Mouse (Mus musculus) splenic B cell, adult 2 months (primary cell): Measurements from ENCODE around the gene Kcnk5.

ENCODE experiments used
- DNase-seq: peaks from one replicate; pipeline ENCODE4 v3.0.0-alpha.2; 2011; ENCODE audit warnings: low read depth, low spot score
- H3K27me3 ChIP-seq: 2 replicates; pipeline ENCODE4 v1.6.1; 2012; ENCODE audit warnings: mild to moderate bottlenecking, low read length, moderate library complexity, mixed read lengths; ENCODE audit not compliant: control insufficient read depth, poor library complexity, insufficient read depth, severe bottlenecking
- H3K36me3 ChIP-seq: 2 replicates; pipeline ENCODE4 v1.6.1; 2012; ENCODE audit warnings: mild to moderate bottlenecking, low read length, moderate library complexity, mixed read lengths; ENCODE audit not compliant: control insufficient read depth, poor library complexity, insufficient read depth, severe bottlenecking

Kcnk5 gene

DNA sequence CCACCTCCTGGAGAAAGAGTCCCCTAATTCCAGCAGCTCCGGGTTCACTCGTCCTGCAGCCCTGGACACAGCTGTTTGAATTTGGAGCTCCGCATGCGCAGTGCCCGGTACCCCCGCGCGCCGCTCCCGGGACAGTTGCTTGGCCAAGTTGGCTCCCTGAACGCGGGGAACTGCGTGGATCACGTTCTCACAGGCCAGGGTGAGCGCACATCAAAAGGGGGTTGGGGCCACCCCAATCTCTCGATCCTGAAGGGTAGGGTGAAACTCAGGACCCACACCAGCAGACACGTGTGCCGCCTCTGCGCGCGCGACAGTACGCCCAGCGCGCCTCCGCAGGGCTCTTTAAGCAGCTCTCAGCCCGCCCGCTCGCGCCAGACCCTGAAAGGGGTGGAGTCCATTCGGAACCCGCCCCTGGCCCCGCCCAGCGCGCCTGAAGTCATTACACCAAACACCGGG lies at the start of gene Kcnk5:
Kcnk5 (minus strand) TSS at position 344 of the 456 bp plus-strand sequence.
- no peaks in the 10 kb centered on the region for H3K36me3 ChIP-seq
- H3K27me3 ChIP-seq, result no peaks in the 10 kb centered on the region
- DNase-seq, result peak; percentile 90

DNA sequence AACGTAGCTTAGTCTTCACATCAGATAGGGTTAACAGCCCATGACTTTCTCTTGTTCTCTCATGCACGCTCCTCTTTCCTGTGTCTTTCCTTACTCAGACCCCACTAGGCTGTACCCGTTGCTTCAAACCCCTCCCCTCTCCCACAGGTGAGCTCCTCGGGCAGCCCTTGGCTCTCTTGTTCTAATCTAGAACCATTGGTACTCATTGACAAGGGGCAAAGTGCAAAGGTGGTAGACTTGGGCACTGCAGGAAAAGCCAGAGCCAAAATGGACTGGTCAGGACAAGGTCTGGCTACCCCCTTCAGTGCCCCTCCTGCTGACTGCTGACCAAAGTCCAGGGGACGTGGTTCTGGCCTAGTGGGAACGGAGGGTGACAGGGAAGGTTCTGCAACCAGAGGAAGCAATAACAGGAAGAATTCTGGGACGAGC lies 48.5 kb upstream of the Kcnk5 start:
- DNase-seq, result no peak
- H3K36me3 ChIP-seq, result no peaks in the 10 kb centered on the region
- no peaks in the 10 kb centered on the region for H3K27me3 ChIP-seq

DNA sequence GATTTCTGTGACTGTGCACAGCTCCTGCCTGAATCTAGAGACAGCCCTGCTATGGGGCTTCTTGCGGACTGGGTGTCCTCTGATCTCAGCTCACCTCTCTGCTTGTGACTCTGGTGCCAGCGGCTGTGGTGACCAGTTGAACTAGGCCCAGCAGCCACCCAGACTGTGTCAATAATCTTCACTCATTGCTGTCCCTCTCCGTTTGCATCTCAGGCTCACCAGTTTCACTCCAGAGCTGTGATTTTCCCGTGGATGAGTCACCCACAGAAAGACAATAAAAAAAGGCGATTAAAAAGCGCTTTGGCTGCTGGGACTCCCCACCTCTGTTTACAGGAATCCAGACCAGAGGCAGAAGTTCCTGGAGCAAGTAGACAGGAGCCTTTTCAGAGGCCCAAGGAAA lies 47.8 kb upstream of the Kcnk5 start:
- no peaks in the 10 kb centered on the region for H3K27me3 ChIP-seq

DNA sequence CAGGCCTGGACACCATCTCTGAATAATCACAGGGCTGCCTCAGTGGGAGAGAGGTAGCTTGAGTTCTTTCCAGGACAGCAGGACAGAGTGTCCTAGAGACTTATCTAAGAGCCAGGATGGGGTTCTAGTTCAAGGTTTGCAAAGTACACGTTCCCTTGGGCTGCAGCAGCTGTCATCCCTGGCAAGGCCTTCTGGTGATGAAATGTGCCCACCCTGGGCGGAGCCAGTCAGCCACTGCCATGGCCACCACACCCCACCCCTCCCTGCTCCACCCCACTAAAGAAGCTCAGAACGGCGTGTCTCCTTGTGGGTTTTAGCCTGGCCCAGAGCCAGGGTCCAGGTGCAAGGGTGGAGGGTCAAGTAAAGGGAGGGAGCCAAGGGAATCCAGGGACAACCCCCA lies 46.7 kb upstream of the Kcnk5 start:
- H3K36me3 ChIP-seq, result no peaks in the 10 kb centered on the region
- H3K27me3 ChIP-seq, result no peaks in the 10 kb centered on the region
- no peak for DNase-seq

More for the DNA sequence above, 47.8 kb upstream of the Kcnk5 start:
- no peak for DNase-seq
- no peaks in the 10 kb centered on the region for H3K36me3 ChIP-seq

DNA sequence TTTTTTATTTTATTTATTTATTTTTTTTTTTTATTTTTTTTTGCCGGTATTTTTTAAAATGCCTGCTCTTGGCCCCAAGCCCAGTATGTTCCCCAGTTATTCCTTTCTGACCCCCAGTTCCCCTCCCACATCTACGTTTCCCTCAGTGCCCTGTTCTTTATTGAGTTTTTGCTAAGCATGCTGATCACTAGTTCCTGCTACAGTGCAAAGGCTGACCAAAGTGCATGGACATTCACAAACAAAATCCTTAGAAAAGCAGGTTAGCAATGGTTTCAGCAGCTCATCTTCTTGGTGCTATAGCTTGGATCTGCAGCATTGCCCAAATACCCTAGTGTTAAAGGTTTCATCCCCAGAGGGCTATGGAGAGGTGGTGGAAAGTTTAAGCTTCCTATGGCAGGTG lies 45.4 kb upstream of the Kcnk5 start:
- H3K27me3 ChIP-seq, result no peaks in the 10 kb centered on the region
- no peak for DNase-seq
- H3K36me3 ChIP-seq, result no peaks in the 10 kb centered on the region

DNA sequence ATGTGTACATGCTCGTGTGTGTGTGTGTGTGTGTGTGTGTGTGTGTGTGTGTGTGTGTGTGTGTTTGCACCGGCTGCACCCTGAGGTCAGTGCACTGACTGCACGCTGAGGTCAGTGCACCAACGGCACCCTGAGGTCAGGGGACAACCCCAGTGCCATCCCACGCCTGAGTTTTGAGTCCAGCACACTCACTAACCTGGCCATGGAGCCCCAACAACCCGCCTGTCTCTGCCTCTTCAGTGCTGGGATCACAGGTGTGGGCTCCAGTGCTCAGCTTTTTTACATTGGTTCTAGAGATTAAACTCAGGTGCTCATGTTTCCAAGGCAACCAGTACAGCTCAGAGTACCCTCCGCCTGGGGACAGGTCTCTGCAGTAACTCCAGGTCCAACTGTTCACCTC lies 44.9 kb upstream of the Kcnk5 start:
- no peaks in the 10 kb centered on the region for H3K36me3 ChIP-seq
- H3K27me3 ChIP-seq, result no peaks in the 10 kb centered on the region
- no peak for DNase-seq

DNA sequence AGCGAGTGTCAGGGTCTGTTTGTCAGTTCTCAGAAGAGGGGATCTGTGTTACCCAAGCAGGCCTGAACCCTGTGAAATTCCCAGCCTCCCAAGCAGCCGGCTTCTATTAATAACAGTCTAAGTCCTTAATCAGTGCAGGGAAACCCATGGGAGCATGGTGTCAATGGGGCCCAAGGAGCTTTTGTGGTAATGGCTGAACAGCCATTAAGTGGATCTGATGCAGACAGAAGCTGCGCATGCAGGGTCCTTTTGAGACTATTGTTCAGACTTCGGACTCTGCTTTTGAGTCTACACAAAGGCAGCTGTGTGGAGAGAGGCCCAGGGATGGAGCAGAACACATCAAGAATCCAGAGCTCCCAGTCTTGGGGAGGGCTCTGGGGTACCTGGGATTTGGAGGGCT lies 43.9 kb upstream of the Kcnk5 start:
- Histone ChIP-seq H3K36me3 (no peaks in the 10 kb centered on the region), H3K27me3 (no peaks in the 10 kb centered on the region)
- DNase-seq, result no peak

DNA sequence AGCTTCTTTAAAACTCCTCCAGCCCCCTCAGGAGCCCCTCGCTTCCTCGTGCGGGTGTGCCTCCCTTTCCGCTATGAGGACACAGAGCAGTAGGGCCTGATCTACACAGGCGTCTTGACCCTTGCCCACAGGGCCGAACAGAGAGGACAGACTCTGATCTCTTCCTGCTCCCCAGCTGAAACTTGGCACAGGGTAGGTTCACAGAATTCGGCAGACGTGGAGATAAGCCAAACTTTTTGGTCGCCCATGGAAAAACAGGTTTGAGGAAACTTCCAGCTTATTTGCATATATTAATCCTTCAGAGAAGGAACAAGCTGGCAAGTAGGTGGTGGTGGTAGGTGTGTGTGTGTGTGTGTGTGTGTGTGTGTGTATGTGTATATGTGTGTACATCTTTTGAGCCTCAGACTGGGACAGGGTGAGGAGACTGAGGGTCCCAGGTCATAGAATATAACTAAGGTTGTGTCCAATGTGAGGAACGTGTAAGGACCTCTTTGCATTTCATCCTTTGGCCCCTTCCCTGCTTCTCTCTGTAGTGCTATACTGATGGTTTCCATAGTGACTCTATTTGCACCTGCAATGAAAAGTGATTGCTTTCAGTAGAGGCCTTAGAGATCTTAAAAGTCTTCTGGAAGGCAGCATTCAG lies 43.1 kb upstream of the Kcnk5 start:
- H3K27me3 ChIP-seq, result no peaks in the 10 kb centered on the region
- H3K36me3 ChIP-seq, result no peaks in the 10 kb centered on the region
- DNase-seq, result no peak

DNA sequence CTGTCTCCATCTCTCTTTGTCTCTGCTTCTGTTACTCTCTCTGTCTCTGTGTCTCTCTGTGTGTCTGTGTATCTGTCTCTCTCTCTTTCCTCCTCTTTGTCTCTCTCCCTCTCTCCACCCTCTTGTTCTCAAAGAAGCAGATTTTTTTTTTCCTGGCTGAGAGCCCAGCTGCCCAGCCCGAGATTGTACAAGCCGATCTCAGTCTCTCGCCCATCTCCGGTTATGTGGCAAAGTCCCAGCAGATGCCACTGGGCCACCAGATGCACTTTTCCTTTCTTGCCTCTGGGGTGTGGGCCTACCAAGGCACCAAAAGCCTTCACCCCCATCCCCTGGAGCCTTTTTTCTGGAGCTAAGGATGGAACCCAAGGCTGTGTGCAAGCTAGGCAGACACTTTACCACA lies 42.6 kb upstream of the Kcnk5 start:
- DNase-seq, result no peak
- H3K36me3 ChIP-seq, result no peaks in the 10 kb centered on the region
- H3K27me3 ChIP-seq, result no peaks in the 10 kb centered on the region

DNA sequence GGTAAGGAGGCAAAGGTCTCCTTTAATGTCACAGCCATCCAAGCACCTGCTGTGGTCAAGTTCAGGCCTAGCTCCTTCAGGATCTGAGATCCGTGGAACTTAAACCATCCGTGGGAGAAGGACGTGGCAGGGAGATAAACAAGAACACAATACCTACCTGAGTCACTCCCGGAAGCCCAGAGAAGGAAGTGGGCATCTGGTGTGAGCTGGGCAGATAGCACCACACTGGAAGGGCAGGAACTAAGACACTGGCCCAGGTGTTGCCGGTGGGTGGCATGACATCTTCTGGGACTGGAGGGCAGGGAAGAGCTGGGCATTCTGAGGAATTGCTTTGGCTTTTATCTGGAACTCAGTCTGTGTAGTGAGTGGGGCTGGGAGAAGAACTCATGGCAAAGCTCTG lies 41.6 kb upstream of the Kcnk5 start:
- no peaks in the 10 kb centered on the region for H3K27me3 ChIP-seq
- DNase-seq, result no peak
- H3K36me3 ChIP-seq, result no peaks in the 10 kb centered on the region

DNA sequence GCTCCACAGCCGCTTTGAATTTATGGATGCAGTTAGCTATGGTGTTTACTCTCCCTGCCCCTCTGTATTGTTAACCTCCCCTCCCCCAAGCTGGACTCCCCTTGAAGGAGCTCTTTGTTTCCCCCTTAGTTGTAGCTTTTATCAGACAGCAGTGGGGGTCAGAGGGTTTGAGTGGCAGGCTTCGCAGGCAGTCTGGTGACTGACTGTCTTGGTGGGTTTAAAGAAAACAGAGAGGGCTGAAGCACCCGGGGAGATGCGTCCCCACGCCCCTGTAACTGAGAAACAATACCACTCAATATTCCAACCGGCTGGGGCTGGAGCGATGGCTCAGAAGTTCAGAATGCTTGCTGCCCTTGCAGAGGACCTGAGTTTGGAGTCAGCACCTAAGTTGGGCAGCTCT lies 39.5 kb upstream of the Kcnk5 start:
- Histone ChIP-seq H3K27me3 (no peaks in the 10 kb centered on the region), H3K36me3 (no peaks in the 10 kb centered on the region)
- no peak for DNase-seq

DNA sequence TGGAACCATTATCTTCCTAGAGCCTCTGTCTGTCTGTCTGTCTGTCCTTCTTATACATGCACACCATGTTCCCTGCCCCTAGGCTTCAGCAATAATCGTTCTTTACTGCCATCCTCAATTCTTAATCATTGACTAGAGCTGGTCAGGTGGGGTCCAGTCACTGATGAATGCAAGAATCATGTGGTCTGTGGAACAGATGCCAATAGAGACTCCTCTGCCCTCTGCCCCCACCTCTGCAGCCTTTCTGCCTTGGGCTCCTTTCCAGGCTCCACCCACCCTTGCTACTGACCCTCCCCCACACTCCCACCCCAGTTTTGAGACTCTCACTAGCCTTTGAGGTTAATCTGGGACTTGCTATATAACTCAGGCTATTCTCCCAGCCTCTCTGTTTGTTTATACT lies 38.2 kb upstream of the Kcnk5 start:
- no peak for DNase-seq
- H3K36me3 ChIP-seq, result no peaks in the 10 kb centered on the region
- no peaks in the 10 kb centered on the region for H3K27me3 ChIP-seq

DNA sequence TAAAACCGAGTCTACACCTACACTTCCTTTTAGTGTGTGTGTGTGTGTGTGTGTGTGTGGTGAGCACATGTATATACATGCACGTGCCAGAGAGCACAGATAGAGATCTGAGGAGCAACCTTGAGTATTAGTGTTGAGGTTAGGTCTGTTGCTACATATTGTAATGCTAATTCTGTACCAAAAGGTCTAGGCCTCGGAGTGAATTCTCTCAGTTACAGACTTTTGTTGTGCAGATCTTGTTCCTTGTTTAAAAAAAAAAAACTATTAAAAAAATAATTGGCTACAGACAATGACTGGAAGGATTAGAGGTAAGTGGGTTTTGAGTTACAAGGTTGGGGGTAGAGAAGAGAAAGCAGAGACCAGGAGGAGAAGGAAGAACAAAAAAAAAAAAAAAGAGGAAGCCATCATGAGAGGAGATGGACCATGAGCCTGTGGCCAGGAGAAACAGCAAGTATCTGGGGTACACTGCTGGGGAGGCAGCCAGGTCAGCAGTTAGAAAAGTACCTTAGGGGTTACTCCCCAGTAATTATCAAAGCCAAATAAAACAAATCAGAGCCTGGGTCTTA lies 35.8 kb upstream of the Kcnk5 start:
- no peaks in the 10 kb centered on the region for H3K27me3 ChIP-seq
- DNase-seq, result peak; percentile 8
- no peaks in the 10 kb centered on the region for H3K36me3 ChIP-seq

DNA sequence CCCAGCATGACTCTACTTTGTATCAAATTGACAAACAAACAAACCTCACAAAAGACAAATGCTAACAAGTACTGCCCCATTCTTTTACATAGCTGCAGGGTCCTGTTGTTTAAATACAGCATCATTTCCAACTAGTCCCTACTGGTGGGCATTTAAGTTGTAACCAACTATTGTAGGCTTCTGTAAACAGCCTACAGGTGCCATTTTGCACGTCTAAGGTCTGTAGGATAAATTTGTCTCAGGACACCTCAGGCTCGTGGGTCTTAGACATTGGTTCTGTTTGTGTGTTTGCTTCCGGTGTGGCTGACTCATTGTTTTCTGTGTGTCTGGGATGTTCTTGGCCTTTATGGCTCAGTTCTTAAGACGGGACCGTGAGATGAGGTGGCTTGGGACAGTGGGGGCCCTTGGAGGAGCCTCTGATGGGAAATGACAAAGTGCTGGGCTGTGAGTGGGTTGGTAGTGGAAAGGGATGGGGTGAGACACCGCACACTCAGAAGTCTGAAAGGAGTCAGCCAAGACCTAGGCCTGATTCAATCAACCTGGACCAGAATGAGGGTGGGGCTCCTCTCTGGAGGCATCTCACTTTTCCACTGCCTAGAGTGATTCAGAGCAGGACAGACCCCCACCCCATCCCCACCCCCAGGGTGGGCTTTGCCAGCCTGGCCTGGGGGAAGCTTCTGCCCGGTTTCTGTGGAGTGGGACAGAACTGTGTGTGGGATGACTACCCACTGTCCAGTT lies 35.1 kb upstream of the Kcnk5 start:
- DNase-seq, result no peak
- Histone ChIP-seq H3K36me3 (no peaks in the 10 kb centered on the region), H3K27me3 (no peaks in the 10 kb centered on the region)

DNA sequence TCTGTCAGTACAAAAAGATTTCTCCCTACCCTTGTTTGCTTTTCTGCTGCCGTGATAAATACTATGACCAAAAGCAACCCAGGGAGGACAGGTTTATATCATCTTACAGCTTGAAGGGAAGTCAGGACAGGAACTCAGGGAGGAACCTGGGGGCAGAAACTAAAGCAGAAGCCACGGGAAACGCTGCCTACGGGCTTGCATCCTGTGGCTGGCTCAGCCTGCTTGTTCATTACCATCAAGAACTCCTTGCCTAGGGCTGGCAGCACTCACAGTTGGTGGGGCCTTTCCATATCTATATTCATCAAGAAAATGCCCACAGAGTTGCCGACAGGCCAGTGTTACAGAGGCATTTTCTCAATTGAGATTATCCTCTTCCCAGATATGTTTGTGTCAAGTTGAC lies 34.2 kb upstream of the Kcnk5 start:
- H3K36me3 ChIP-seq, result no peaks in the 10 kb centered on the region
- DNase-seq, result peak; percentile 20
- H3K27me3 ChIP-seq, result no peaks in the 10 kb centered on the region
